Mouse (Mus musculus): ENCODE measurements around the gene Asb18. TPM values are rescaled to one million over a fixed set of nuclear protein-coding genes. Genes with fewer than 3 reads are reported as not detected.
A peak's percentile ranks its signal among the peaks of the same experiment; 100 is the strongest.

The Asb18 gene
- polyA plus RNA-seq, 1 experiment from 2014 or later = not detected

GRCm38 (mm10) chr1:89938884-89939595 lies 75.4 kb downstream of the Asb18 start:
- Histone ChIP-seq H3K4me2 (replicated peaks; ENCODE audit: low read depth, low read length) (no peak overlapping the region), H3K4me1 (ENCODE audit: insufficient read depth, low read length) (peaks cover 10% of the 10 kb centered on the region; the same call in 1 of the 2 replicates), H3K4me3 (ENCODE audit: low read length) (no peak overlapping the region), H3K9me3 (ENCODE audit: low read length) (0 out of 2 replicates have a peak, but pooled peaks cover 3% of the 10 kb centered on the region), H3K27ac (ENCODE audit: low read length) (no peak overlapping the region), H3K9ac (replicated peaks; ENCODE audit: low read length) (no peak overlapping the region), H3K36me3 (ENCODE audit: insufficient read depth, low read length) (no peaks in the 10 kb centered on the region), H3K27me3 (ENCODE audit: insufficient read depth, low read length) (peaks cover 95% of the 10 kb centered on the region)
- 43% methylated on average over 16 of the region's 16 CpGs for WGBS
- no peak for ATAC-seq (ENCODE audit: low FRiP score, low TSS enrichment)

DNA sequence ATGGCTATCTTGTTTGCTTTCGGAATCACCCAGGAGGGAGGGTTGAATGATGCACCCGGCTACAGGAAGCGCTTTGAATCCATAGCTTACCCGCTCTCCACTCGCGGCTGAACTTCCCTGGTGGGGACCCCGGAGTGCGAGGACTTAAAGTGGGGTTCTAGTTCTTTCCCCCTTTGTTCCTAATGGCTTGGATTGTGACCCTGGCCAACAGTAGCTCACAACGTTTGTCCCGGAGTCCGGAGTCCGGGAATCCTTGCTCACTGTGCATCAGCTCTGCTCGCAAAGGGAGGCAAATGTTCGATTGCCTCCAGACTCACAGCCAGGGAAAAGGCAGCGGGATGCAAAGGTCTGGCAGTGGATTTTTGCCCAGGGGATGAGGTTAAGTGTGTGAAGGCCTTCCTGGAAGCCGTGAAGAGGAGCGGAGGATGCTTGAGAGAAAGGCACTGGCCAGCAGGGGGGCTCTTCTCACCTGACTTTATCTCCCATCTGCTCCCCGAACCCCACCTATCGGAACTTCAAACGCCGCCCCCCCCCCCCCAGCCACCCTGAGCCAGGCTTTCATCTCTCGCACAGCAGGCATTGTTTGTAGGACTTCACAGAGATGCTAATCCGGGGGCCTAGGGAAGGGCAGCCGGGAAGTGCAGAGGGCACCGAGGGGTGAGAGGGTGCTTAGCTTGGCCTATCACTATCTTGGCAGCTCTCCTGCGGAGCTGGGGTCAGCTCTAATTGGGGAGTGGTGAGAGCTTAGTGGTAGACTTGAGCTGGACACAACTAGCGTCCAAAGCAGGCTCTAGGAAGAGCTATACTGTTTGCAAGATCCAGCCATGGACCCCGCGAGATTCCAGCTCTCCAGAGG lies 78.7 kb downstream of the Asb18 start:
- H3K27me3 ChIP-seq (ENCODE audit: insufficient read depth, low read length) = peaks cover 94% of the 10 kb centered on the region
- no peaks in the 10 kb centered on the region for H3K36me3 ChIP-seq (ENCODE audit: insufficient read depth, low read length)
- no peak overlapping the region for H3K4me2 ChIP-seq (replicated peaks; ENCODE audit: low read depth, low read length)
- H3K27ac ChIP-seq (ENCODE audit: low read length) = no peak overlapping the region
- no peak overlapping the region for H3K4me3 ChIP-seq (ENCODE audit: low read length)
- peaks cover 9% of the 10 kb centered on the region for H3K4me1 ChIP-seq (ENCODE audit: insufficient read depth, low read length)
- WGBS = 2% methylated on average over 29 of the region's 29 CpGs
- ATAC-seq (ENCODE audit: low FRiP score, low TSS enrichment) = no peak
- H3K9ac ChIP-seq (replicated peaks; ENCODE audit: low read length) = no peak overlapping the region
- H3K9me3 ChIP-seq (ENCODE audit: low read length) = 0 out of 2 replicates have a peak, but pooled peaks cover 3% of the 10 kb centered on the region

DNA sequence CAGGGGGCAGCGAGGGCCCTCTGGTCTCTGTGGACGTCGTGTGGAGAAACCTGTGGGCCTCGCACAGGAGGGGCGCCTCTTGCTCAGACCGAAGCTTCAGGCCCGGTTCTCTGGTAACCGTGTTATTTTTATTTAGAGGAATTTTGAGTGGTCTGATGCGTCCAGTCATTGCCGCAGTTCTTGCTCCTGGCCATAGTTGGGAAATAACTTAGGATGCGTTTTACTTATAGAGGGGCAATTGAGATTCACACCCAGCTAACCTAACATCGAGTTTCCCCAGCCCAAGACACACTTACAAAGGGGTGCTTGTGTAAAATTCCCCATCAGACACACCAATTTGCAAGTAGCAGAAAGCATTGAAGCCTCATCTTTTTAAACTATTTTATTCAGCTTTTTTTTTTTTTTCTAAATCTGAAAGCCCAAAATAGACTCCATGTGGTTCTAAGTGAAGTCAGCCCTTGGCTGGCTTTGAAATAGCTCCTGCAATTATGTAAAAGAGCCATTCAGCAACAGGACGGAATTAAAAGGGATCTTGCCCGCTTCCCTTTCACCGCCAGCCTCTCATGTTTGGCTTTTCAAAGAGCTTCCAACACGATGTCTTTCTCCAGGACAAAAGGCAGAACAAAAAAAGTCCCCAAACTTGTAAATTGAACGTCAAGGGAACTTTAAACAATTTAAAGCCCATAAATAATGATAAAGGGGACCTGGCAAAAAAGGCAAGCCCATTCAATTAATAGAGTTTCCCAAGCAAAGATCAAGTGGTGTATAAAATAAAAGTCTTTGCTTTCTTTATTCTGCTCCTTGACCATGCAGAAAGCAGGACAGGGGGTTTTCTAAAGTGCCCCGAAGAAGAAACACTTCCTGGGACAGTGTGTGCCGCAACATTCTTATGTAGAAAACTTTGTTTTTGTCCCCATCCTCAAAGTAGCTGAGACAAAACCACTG lies 79.9 kb downstream of the Asb18 start:
- Histone ChIP-seq H3K9me3 (ENCODE audit: low read length) (0 out of 2 replicates have a peak, but pooled peaks cover 1% of the 10 kb centered on the region), H3K36me3 (ENCODE audit: insufficient read depth, low read length) (no peaks in the 10 kb centered on the region), H3K27ac (ENCODE audit: low read length) (no peak overlapping the region), H3K27me3 (ENCODE audit: insufficient read depth, low read length) (peaks cover 96% of the 10 kb centered on the region), H3K9ac (replicated peaks; ENCODE audit: low read length) (no peak overlapping the region), H3K4me3 (ENCODE audit: low read length) (no peak overlapping the region), H3K4me1 (ENCODE audit: insufficient read depth, low read length) (peaks cover 18% of the 10 kb centered on the region), H3K4me2 (replicated peaks; ENCODE audit: low read depth, low read length) (no peak overlapping the region)
- 9% methylated on average over 19 of the region's 19 CpGs for WGBS
- ATAC-seq (ENCODE audit: low FRiP score, low TSS enrichment) = no peak

DNA sequence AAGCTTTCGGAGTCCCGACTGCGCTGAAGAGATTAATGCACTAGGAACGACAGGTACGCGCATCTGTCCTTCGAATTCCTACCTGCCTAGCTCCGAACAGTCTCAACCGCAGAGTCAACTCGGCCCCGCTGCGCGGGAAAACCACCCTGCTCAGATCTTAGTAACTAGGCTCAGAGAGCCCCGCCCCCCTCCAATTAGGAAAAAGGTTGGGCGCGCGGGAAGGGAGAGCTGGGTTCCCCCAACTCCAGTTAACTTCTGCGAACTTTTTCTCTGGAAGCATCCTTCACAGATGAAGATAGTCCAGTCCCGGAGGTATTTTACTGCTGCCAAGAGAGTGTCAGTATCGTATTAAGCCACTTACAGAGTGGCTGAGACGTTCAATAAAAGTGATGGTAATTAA lies 80.7 kb downstream of the Asb18 start:
- no peaks in the 10 kb centered on the region for H3K36me3 ChIP-seq (ENCODE audit: insufficient read depth, low read length)
- peaks cover 23% of the 10 kb centered on the region for H3K4me1 ChIP-seq (ENCODE audit: insufficient read depth, low read length)
- no peak overlapping the region for H3K9ac ChIP-seq (replicated peaks; ENCODE audit: low read length)
- 2% methylated on average over 21 of the region's 21 CpGs for WGBS
- no peak overlapping the region for H3K4me2 ChIP-seq (replicated peaks; ENCODE audit: low read depth, low read length)
- peaks cover 96% of the 10 kb centered on the region for H3K27me3 ChIP-seq (ENCODE audit: insufficient read depth, low read length)
- no peak for ATAC-seq (ENCODE audit: low FRiP score, low TSS enrichment)
- no peaks in the 10 kb centered on the region for H3K9me3 ChIP-seq (ENCODE audit: low read length)
- no peak overlapping the region for H3K27ac ChIP-seq (ENCODE audit: low read length)
- H3K4me3 ChIP-seq (ENCODE audit: low read length) = no peak overlapping the region

GRCm38 (mm10) chr1:89933028-89933427 lies 81.4 kb downstream of the Asb18 start:
- H3K27me3 ChIP-seq (ENCODE audit: insufficient read depth, low read length) = peaks cover 97% of the 10 kb centered on the region
- H3K9me3 ChIP-seq (ENCODE audit: low read length) = no peaks in the 10 kb centered on the region
- H3K36me3 ChIP-seq (ENCODE audit: insufficient read depth, low read length) = no peaks in the 10 kb centered on the region
- H3K9ac ChIP-seq (replicated peaks; ENCODE audit: low read length) = no peak overlapping the region
- H3K27ac ChIP-seq (ENCODE audit: low read length) = no peak overlapping the region
- WGBS = 9% methylated on average over 6 of the region's 6 CpGs
- H3K4me2 ChIP-seq (replicated peaks; ENCODE audit: low read depth, low read length) = no peak overlapping the region
- peaks cover 24% of the 10 kb centered on the region for H3K4me1 ChIP-seq (ENCODE audit: insufficient read depth, low read length)
- ATAC-seq (ENCODE audit: low FRiP score, low TSS enrichment) = no peak
- no peak overlapping the region for H3K4me3 ChIP-seq (ENCODE audit: low read length)

GRCm38 (mm10) chr1:89932616-89933015 lies 81.8 kb downstream of the Asb18 start:
- no peak overlapping the region for H3K27ac ChIP-seq (ENCODE audit: low read length)
- H3K9me3 ChIP-seq (ENCODE audit: low read length) = no peaks in the 10 kb centered on the region
- no peak overlapping the region for H3K4me2 ChIP-seq (replicated peaks; ENCODE audit: low read depth, low read length)
- under 1% methylated on average over 16 of the region's 16 CpGs for WGBS
- no peak overlapping the region for H3K9ac ChIP-seq (replicated peaks; ENCODE audit: low read length)
- H3K27me3 ChIP-seq (ENCODE audit: insufficient read depth, low read length) = peaks cover 97% of the 10 kb centered on the region
- H3K36me3 ChIP-seq (ENCODE audit: insufficient read depth, low read length) = no peaks in the 10 kb centered on the region
- H3K4me1 ChIP-seq (ENCODE audit: insufficient read depth, low read length) = peaks cover 24% of the 10 kb centered on the region
- no peak for ATAC-seq (ENCODE audit: low FRiP score, low TSS enrichment)
- no peak overlapping the region for H3K4me3 ChIP-seq (ENCODE audit: low read length)

GRCm38 (mm10) chr1:89932021-89932423 lies 82.4 kb downstream of the Asb18 start:
- Histone ChIP-seq H3K36me3 (ENCODE audit: insufficient read depth, low read length) (no peaks in the 10 kb centered on the region), H3K27ac (ENCODE audit: low read length) (no peak overlapping the region), H3K4me3 (ENCODE audit: low read length) (no peak overlapping the region), H3K4me2 (replicated peaks; ENCODE audit: low read depth, low read length) (no peak overlapping the region), H3K27me3 (ENCODE audit: insufficient read depth, low read length) (peaks cover 97% of the 10 kb centered on the region), H3K9ac (replicated peaks; ENCODE audit: low read length) (no peak overlapping the region), H3K4me1 (ENCODE audit: insufficient read depth, low read length) (peaks cover 29% of the 10 kb centered on the region), H3K9me3 (ENCODE audit: low read length) (no peaks in the 10 kb centered on the region)
- no peak for ATAC-seq (ENCODE audit: low FRiP score, low TSS enrichment)
- 4% methylated on average over 19 of the region's 19 CpGs for WGBS

- 0% methylated on average over 33 of the region's 33 CpGs for WGBS
- peak within 1 kb of the TSS; percentile 50 for H3K4me3 ChIP-seq (ENCODE audit: low read length)
- no peaks in the 10 kb centered on the region for H3K9me3 ChIP-seq (ENCODE audit: low read length)
- peak; percentile 67 for ATAC-seq (ENCODE audit: low FRiP score, low TSS enrichment)
- H3K4me2 ChIP-seq (replicated peaks; ENCODE audit: low read depth, low read length) = peak within 1 kb of the TSS; percentile 74
- H3K4me1 ChIP-seq (ENCODE audit: insufficient read depth, low read length) = peaks cover 33% of the 10 kb centered on the region
- no peak within 1 kb of the TSS for H3K27ac ChIP-seq (ENCODE audit: low read length)
- peaks cover 97% of the 10 kb centered on the region for H3K27me3 ChIP-seq (ENCODE audit: insufficient read depth, low read length)
- H3K9ac ChIP-seq (replicated peaks; ENCODE audit: low read length) = 0 out of 2 replicates have a peak within 1 kb of the TSS, but pooled peaks have one; percentile 35
- no peaks in the 10 kb centered on the region for H3K36me3 ChIP-seq (ENCODE audit: insufficient read depth, low read length)
These were observed 83.3 kb downstream of the Asb18 start, which contains the start of gene Gbx2 for GRCm38 (mm10) chr1:89931120-89931519. Gbx2 (minus strand) TSS chr1:89931179.

DNA sequence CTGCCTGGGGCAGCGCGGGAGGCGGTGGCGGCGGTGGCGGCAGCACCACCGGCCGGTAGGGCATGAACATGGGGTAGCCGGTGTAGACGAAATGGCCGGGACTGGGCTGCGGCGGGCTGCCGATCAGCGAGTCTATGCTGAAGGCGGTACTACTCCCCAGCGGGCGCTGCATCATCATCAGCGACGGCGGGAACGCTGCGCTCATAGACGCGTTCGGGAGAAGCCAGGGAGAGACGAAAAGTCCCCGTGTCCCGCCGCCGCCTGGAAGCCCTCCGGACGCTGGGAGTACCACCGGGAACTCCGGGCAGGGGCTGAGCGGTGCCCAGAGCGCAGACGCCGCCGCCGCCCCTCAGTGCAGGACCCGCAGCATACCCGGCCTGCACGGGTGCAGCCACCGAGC lies 83.9 kb downstream of the Asb18 start:
- H3K4me1 ChIP-seq (ENCODE audit: insufficient read depth, low read length) = peaks cover 33% of the 10 kb centered on the region
- H3K4me3 ChIP-seq (ENCODE audit: low read length) = peak overlapping the region; percentile 50
- no peak; the same call in 1 of the 2 replicates for ATAC-seq (ENCODE audit: low FRiP score, low TSS enrichment)
- 0 out of 2 replicates have a peak overlapping the region, but pooled peaks have one; percentile 35 for H3K9ac ChIP-seq (replicated peaks; ENCODE audit: low read length)
- H3K9me3 ChIP-seq (ENCODE audit: low read length) = no peaks in the 10 kb centered on the region
- no peak overlapping the region for H3K27ac ChIP-seq (ENCODE audit: low read length)
- H3K27me3 ChIP-seq (ENCODE audit: insufficient read depth, low read length) = peaks cover 97% of the 10 kb centered on the region
- no peaks in the 10 kb centered on the region for H3K36me3 ChIP-seq (ENCODE audit: insufficient read depth, low read length)
- H3K4me2 ChIP-seq (replicated peaks; ENCODE audit: low read depth, low read length) = peak overlapping the region; percentile 74
- under 1% methylated on average over 45 of the region's 45 CpGs for WGBS

Measured in kidney, embryonic 16.5 days (tissue).